Mouse (Mus musculus) stomach, embryonic 14.5 days (tissue): ENCODE measurements around the gene Pnck. TPM values are rescaled to one million over a fixed set of nuclear protein-coding genes. Genes with fewer than 3 reads are reported as not detected.

ENCODE experiments used
- ATAC-seq: fragments of 200-750 bp; cut with Nextera tagmentation; 2 replicates; pipeline ENCODE4 v1.8.0; 2017; ENCODE audit warnings: low read depth, moderate TSS enrichment; ENCODE audit not compliant: insufficient number of reproducible peaks, insufficient read depth, low FRiP score
- H3K27ac ChIP-seq: fragments of 300-500 bp; sonication (generic); 2 replicates; pipeline ENCODE4 v1.5.1; 2014; ENCODE audit warnings: mild to moderate bottlenecking, low read length, moderate library complexity, mixed read lengths
- H3K27me3 ChIP-seq: fragments of 300-500 bp; sonication (generic); 2 replicates; pipeline ENCODE4 v1.6.1; 2014; ENCODE audit warnings: low read length, control low read depth, mixed read lengths; ENCODE audit not compliant: control insufficient read depth, insufficient read depth
- H3K36me3 ChIP-seq: fragments of 300-500 bp; sonication (generic); 2 replicates; pipeline ENCODE4 v1.6.1; 2014; ENCODE audit warnings: mild to moderate bottlenecking, control low read depth, low read length, moderate library complexity, mixed read lengths; ENCODE audit not compliant: control insufficient read depth, insufficient read depth
- H3K4me1 ChIP-seq: fragments of 300-500 bp; sonication (generic); 2 replicates; pipeline ENCODE4 v1.6.1; 2014; ENCODE audit warnings: low read length, control low read depth, mixed read lengths; ENCODE audit not compliant: control insufficient read depth, insufficient read depth
- H3K4me2 ChIP-seq: fragments of 300-500 bp; sonication (generic); replicated peaks from 2 replicates; pipeline ENCODE4 v1.6.1; 2014; ENCODE audit warnings: low read depth, low read length, control low read depth
- H3K4me3 ChIP-seq: fragments of 300-500 bp; sonication (generic); 2 replicates; pipeline ENCODE4 v1.5.1; 2014; ENCODE audit warnings: low read depth, low read length, control low read depth
- H3K9ac ChIP-seq: fragments of 300-500 bp; sonication (generic); replicated peaks from 2 replicates; pipeline ENCODE4 v1.6.1; 2014; ENCODE audit warnings: low read depth, mild to moderate bottlenecking, control low read depth, low read length, moderate library complexity, mixed read lengths
- H3K9me3 ChIP-seq: fragments of 300-500 bp; sonication (generic); 2 replicates; pipeline ENCODE4 v1.6.1; 2016; ENCODE audit warnings: low read depth, low read length, control low read depth; ENCODE audit not compliant: control insufficient read depth
- WGBS: fragments of 180-500 bp; shearing (Covaris S2); extraction: QIAGEN DNeasy Blood & Tissue Kit; methylation state at CpG from one replicate; pipeline ENCODE4 v1.1.7; 2014; 5-methylcytosine and 5-hydroxymethylcytosine counted together
- polyA plus RNA-seq: library from polyadenylated mRNA; unstranded; fragments of >200 nt; fragmentation: Nextera tagmentation; extraction: Ambion mirVana; gene quantifications from 2 replicates; pipeline ENCODE4 v1.2.1, GENCODE M21; 2014

Gene Pnck
- 27.0 and 27.7 TPM in 2 replicates for polyA plus RNA-seq

DNA sequence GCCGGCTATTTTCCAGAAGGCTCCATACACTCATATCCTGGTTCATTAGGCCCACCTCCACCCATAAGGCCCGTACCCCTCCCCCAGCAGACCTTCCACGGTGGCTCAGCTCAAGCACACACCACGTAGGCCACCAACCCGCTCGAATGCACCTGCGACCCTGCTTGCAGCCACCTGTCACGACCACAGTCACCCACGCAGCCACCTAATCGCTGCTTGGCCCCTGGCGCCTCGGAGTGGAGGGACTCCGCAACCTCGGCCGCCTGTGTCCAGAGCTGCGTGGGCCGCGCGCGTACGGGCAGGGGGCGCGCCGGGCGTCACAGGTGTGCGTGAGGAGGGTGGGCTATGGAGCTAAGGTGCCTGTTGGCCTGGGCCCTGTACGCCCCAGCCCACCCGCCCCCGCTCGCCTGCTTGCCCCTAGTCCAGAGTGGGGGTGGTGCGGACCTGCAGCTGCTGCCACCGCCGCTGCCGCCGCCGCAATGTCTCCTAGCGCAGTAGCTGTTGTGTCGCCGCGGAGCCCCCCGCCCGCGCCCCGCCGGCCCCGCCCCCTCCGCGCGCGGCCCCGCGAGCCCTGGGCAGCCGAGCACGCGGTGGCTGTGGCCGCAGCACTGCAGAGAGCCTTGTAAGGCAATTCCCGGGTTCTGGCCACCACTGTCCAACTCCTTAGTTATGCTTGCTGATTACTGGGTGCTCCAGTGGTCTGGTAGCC, at the start of gene Pnck:
Pnck (minus strand) TSS at position 543 of the 709 bp plus-strand sequence.
- H3K4me1 ChIP-seq: no peaks in the 10 kb centered on the region
- H3K9ac ChIP-seq: peak within 1 kb of the TSS; percentile 25; the same call in 1 of the 2 replicates
- 0 out of 2 replicates have a peak, but pooled peaks have one; percentile 54 for ATAC-seq
- H3K4me3 ChIP-seq: peak within 1 kb of the TSS; percentile 35
- H3K36me3 ChIP-seq: no peaks in the 10 kb centered on the region
- no peaks in the 10 kb centered on the region for H3K27me3 ChIP-seq
- no peak within 1 kb of the TSS for H3K27ac ChIP-seq
- 22% methylated on average over 52 of the region's 57 CpGs for WGBS
- H3K9me3 ChIP-seq: no peaks in the 10 kb centered on the region
- H3K4me2 ChIP-seq: peak within 1 kb of the TSS; percentile 64

DNA sequence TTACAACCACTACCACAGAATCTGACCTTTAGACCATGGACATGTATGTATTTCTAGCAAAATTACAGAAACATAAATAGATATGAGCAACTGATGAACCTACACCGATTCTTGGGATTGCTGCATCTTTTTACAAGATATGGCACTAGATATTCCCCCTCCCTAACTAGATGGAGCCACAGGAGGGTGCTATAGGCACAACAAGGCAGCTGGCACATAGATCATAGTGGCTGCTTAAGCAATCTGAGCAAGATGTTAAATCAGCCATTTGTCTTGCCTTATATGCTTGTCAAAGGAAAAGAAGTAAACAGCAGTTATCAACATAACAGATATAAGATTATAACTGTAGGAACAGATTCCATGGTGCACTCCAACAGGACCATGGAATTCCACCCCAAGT, 40.6 kb upstream of the Pnck start:
- no peaks in the 10 kb centered on the region for H3K27me3 ChIP-seq
- no peak overlapping the region for H3K9ac ChIP-seq
- 79% methylated on average over 1 of the region's 1 CpGs for WGBS
- no peak for ATAC-seq
- H3K36me3 ChIP-seq: no peaks in the 10 kb centered on the region; the same call in 1 of the 2 replicates
- no peak overlapping the region for H3K27ac ChIP-seq
- no peaks in the 10 kb centered on the region for H3K4me1 ChIP-seq
- H3K4me2 ChIP-seq: no peak overlapping the region
- no peaks in the 10 kb centered on the region for H3K9me3 ChIP-seq
- no peak overlapping the region for H3K4me3 ChIP-seq

DNA sequence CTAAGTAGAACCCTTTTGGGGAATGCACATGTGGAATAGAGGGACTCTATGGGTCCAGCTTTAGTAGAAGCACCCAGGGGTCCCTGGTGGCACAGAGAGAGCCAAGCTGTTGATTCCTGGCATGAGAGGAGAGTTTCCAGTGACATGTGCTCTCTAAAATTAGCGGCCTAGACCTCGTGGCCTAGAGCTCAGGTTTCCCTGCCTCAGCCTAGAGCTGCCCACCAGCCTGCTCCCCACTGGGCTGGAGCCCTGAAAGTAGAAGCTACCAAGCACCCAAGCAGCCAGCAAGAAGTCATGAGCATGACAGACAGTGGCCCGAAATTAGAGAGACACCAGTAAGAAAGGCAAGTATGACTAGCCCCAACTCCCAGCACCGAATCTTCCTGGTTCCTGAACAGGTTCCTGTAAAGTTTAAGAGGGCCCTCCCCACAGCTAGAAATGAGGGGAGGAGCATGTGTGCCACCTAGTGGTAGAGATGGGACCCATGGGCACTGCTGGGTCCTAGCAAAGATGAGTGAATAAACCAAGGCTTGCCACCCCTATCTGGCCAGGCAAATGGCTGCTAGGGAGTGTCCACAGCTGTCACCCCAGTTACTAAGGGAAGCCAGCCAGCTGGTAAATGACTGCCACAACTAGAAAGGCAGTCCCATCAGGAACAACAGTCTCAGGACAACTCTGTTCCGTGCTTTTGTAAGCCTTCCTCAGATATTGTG, 31.2 kb upstream of the Pnck start:
- Histone ChIP-seq H3K27ac (no peak overlapping the region), H3K4me1 (no peaks in the 10 kb centered on the region), H3K9me3 (no peaks in the 10 kb centered on the region), H3K4me2 (no peak overlapping the region), H3K36me3 (peaks cover 6% of the 10 kb centered on the region; the same call in 1 of the 2 replicates), H3K27me3 (no peaks in the 10 kb centered on the region), H3K4me3 (no peak overlapping the region), H3K9ac (no peak overlapping the region)
- 76% methylated on average over 5 of the region's 5 CpGs for WGBS
- ATAC-seq: no peak

DNA sequence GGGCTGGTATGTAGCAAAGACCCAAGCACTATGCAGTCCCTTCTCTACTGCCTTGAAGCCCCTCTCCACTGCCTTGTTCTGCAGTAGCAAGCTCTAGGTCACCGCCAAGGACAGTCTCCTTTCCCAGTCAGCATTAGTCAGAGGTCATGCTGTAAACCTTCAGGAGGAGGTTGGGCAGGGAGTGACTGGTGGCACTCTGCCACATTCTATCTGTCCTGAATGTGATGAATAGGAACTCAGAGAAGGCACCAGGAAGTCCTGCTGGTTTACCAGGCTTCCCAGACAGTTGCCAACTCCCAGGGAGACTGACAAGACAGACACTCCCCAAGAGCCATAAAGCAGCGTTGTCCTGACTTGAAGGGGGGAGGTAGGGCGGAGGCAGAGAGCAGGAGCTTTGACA, 25.7 kb upstream of the Pnck start:
- no peaks in the 10 kb centered on the region for H3K27me3 ChIP-seq
- no peaks in the 10 kb centered on the region for H3K9me3 ChIP-seq
- no peaks in the 10 kb centered on the region for H3K4me1 ChIP-seq
- H3K9ac ChIP-seq: no peak overlapping the region
- no peak overlapping the region for H3K4me2 ChIP-seq
- no peak overlapping the region for H3K4me3 ChIP-seq
- no peak overlapping the region for H3K27ac ChIP-seq
- ATAC-seq: no peak
- peaks cover 11% of the 10 kb centered on the region for H3K36me3 ChIP-seq
- 70% methylated on average over 3 of the region's 3 CpGs for WGBS

DNA sequence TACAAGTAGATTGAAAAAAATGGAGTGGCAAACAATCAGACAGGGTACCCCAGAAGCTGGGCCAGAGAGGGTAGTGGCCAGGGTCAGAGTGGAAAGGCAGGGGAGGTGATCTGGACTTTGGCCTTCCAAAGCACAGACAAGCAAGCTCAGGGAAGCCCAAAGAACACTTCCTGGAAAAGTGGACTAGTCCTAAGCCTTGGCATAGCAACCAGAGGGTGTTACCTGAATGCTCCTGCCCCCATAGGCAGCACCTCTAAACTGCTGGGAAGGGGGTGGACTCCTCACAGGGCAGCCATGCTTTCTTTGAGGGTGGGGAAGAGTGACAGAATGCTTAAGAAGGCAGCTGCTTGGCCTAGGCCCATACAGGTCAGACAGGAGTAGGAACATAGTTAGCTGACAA, 25.1 kb upstream of the Pnck start:
- H3K27ac ChIP-seq: no peak overlapping the region

DNA sequence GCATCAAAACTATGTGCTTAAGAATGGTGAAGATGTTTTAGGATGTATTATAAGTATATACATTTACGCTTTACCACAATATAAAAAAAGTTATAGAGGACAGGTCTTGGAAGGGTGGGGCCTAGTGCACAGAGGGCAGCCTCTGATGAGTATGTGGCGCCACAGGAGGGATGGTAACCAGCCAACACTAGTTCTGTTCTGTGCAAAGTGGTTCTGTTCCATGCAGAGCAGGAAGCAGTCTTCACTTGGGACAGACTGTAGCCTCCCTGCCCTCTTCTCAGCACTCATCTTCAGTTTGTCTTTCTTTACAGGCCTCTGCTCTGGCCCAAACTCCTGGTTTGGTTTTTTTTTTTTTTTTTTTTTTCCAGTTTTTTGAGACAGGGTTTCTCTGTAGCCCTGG, 24.2 kb upstream of the Pnck start:
- H3K4me3 ChIP-seq: no peak overlapping the region
- ATAC-seq: no peak
- no peak overlapping the region for H3K9ac ChIP-seq
- no peak overlapping the region for H3K4me2 ChIP-seq
- no peak overlapping the region for H3K27ac ChIP-seq
- H3K4me1 ChIP-seq: no peaks in the 10 kb centered on the region
- no peaks in the 10 kb centered on the region for H3K9me3 ChIP-seq
- 85% methylated on average over 2 of the region's 2 CpGs for WGBS
- H3K27me3 ChIP-seq: no peaks in the 10 kb centered on the region
- H3K36me3 ChIP-seq: peaks cover 7% of the 10 kb centered on the region

More for the DNA sequence above, 25.1 kb upstream of the Pnck start:
- H3K4me1 ChIP-seq: no peaks in the 10 kb centered on the region
- no peak overlapping the region for H3K4me2 ChIP-seq
- ATAC-seq: no peak
- H3K4me3 ChIP-seq: no peak overlapping the region
- H3K27me3 ChIP-seq: no peaks in the 10 kb centered on the region
- no peak overlapping the region for H3K9ac ChIP-seq
- H3K9me3 ChIP-seq: no peaks in the 10 kb centered on the region
- H3K36me3 ChIP-seq: peaks cover 11% of the 10 kb centered on the region

DNA sequence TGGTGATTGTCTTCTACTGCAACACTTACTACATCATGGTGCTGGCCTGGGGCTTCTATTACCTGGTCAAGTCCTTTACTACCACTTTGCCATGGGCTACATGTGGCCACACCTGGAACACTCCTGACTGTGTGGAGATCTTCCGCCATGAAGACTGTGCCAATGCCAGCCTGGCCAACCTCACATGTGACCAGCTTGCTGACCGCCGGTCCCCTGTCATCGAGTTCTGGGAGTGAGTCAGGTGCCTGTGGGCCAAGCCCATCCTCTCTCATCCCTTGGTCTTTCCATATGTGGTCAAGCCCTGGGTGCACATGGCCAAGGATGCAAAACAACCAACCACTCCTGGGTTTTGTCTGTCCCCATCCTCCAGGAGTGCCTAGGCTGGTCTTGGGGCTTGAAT, 16.8 kb upstream of the Pnck start:
- no peak overlapping the region for H3K4me3 ChIP-seq
- 90% methylated on average over 4 of the region's 4 CpGs for WGBS
- H3K9me3 ChIP-seq: no peaks in the 10 kb centered on the region
- no peak overlapping the region for H3K27ac ChIP-seq
- H3K27me3 ChIP-seq: no peaks in the 10 kb centered on the region
- no peaks in the 10 kb centered on the region; the same call in 1 of the 2 replicates for H3K4me1 ChIP-seq
- no peak overlapping the region for H3K9ac ChIP-seq
- H3K4me2 ChIP-seq: no peak overlapping the region
- no peak for ATAC-seq
- no peaks in the 10 kb centered on the region; the same call in 1 of the 2 replicates for H3K36me3 ChIP-seq

DNA sequence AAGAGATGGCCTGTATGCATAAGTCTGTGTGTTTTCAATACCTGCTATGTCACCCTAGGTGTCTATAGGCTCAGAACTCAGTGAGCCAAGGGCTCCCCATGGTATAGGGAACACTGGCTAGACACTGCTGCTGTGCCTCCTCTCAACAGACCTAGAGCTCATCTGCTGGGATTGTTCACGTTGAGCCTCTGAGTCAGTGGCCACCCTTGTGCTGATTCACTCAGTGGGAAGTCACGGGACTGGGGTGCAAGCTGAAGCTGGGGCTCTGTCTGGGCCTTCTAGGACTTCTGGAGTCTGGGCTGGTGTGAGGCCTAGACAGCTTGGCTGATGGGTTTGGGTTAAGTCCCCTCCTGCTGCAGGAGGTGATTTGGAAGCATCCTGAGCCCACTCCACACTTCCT, 15.3 kb upstream of the Pnck start:
- Histone ChIP-seq H3K4me1 (no peaks in the 10 kb centered on the region; the same call in 1 of the 2 replicates), H3K9me3 (no peaks in the 10 kb centered on the region), H3K4me3 (no peak overlapping the region), H3K27me3 (no peaks in the 10 kb centered on the region), H3K27ac (no peak overlapping the region), H3K4me2 (peak overlapping the region; percentile 55), H3K9ac (no peak overlapping the region), H3K36me3 (no peaks in the 10 kb centered on the region; the same call in 1 of the 2 replicates)
- ATAC-seq: no peak
- 70% methylated on average over 2 of the region's 2 CpGs for WGBS
